Mouse (Mus musculus) colon, adult 2 months (tissue): ENCODE data around the gene Mipep. TPM values are rescaled to one million over a fixed set of nuclear protein-coding genes. Genes with fewer than 3 reads are reported as not detected.

Experiments used
- polyA plus RNA-seq: library from polyadenylated mRNA; depleted of rRNA; stranded (reverse); fragments of >200 nt; gene quantifications from 2 replicates; pipeline ENCODE4 v1.2.3, GENCODE M21; 2012; rRNA removed

The Mipep gene
- 10.0 and 13.2 TPM in 2 replicates for polyA plus RNA-seq

GRCm38 (mm10) chr14:60784427-60785315, at the start of gene Mipep:
TSS of gene Mipep (plus strand) at chr14:60784573.

GRCm38 (mm10) chr14:60767884-60768283, 16.5 kb upstream of the Mipep start, which contains the start of gene C1qtnf9:
TSS of gene C1qtnf9 (plus strand) at chr14:60768134.

Other genes starting within 250 kb of the Mipep start
- gene Spata13, start 150.6 kb upstream of the Mipep start, polyA plus RNA-seq = 36.7 and 38.8 TPM in 2 replicates
- 1.0 and 1.5 TPM in 2 replicates for gene C1qtnf9, start 16.4 kb upstream of the Mipep start, polyA plus RNA-seq